Mouse (Mus musculus) frontal cortex, postnatal 25 days (tissue): ENCODE results near the gene Adam23.

ENCODE experiments used
- DNase-seq, 2 experiments: peaks; one replicate each; pipeline ENCODE4 v3.0.0; 2022; ENCODE audit warnings: low spot score in 2 of 2

Gene Adam23

GRCm38 (mm10) chr1:63478946-63479345 lies 33.3 kb downstream of the Adam23 start:
- DNase-seq, result no peak

- DNase-seq, result no peak
These were observed 39.0 kb downstream of the Adam23 start for GRCm38 (mm10) chr1:63484646-63485045.

GRCm38 (mm10) chr1:63486646-63487045 lies 41.0 kb downstream of the Adam23 start:
- no peak for DNase-seq

- DNase-seq, result no peak
These were observed 45.3 kb downstream of the Adam23 start for GRCm38 (mm10) chr1:63491001-63491400.

GRCm38 (mm10) chr1:63493325-63493724 lies 47.6 kb downstream of the Adam23 start:
- DNase-seq, result no peak

GRCm38 (mm10) chr1:63507386-63507785 lies 61.7 kb downstream of the Adam23 start:
- DNase-seq, result no peak

GRCm38 (mm10) chr1:63508801-63509200 lies 63.1 kb downstream of the Adam23 start:
- no peak for DNase-seq

- DNase-seq, result no peak
These were observed 65.7 kb downstream of the Adam23 start for GRCm38 (mm10) chr1:63511416-63511815.

- no peak for DNase-seq
These were observed 72.1 kb downstream of the Adam23 start for GRCm38 (mm10) chr1:63517800-63518199.

GRCm38 (mm10) chr1:63518814-63519213 lies 73.1 kb downstream of the Adam23 start:
- no peak for DNase-seq

- DNase-seq, result no peak
These were observed 84.2 kb downstream of the Adam23 start for GRCm38 (mm10) chr1:63529901-63530300.

GRCm38 (mm10) chr1:63534271-63534827 lies 88.7 kb downstream of the Adam23 start:
- DNase-seq, result no peak

- no peak for DNase-seq
These were observed 94.4 kb downstream of the Adam23 start for GRCm38 (mm10) chr1:63539884-63540613.

GRCm38 (mm10) chr1:63544122-63544521 lies 98.4 kb downstream of the Adam23 start:
- DNase-seq, result no peak

- no peak for DNase-seq
These were observed 107.3 kb downstream of the Adam23 start for GRCm38 (mm10) chr1:63553039-63553438.

GRCm38 (mm10) chr1:63561772-63562520 lies 116.3 kb downstream of the Adam23 start:
- DNase-seq, result no peak

GRCm38 (mm10) chr1:63563928-63564327 lies 118.2 kb downstream of the Adam23 start:
- no peak for DNase-seq

GRCm38 (mm10) chr1:63566501-63566900 lies 120.8 kb downstream of the Adam23 start:
- DNase-seq, result no peak

- DNase-seq, result no peak
These were observed 121.3 kb downstream of the Adam23 start for GRCm38 (mm10) chr1:63567031-63567430.

- DNase-seq, result no peak
These were observed 126.5 kb downstream of the Adam23 start for GRCm38 (mm10) chr1:63572229-63572628.

- DNase-seq, result no peak
These were observed 127.7 kb downstream of the Adam23 start for GRCm38 (mm10) chr1:63573432-63573831.

GRCm38 (mm10) chr1:63573864-63574611 lies 128.3 kb downstream of the Adam23 start:
- DNase-seq, result no peak
